Mouse (Mus musculus) G1E (cell line): ENCODE measurements around the gene A630089N07Rik. TPM values are rescaled to one million over a fixed set of nuclear protein-coding genes. Genes with fewer than 3 reads are reported as not detected.

Experiments
- ATAC-seq: 2 replicates; pipeline ENCODE4 v1.8.0; 2016; ENCODE audit warnings: mild to moderate bottlenecking; ENCODE audit not compliant: insufficient number of reproducible peaks, poor library complexity, low FRiP score, severe bottlenecking; ENCODE audit errors: extremely low read depth
- DNase-seq: peaks from one replicate; pipeline ENCODE4 v3.0.0; 2012; ENCODE audit warnings: low spot score
- H3K27me3 ChIP-seq: 2 replicates; pipeline ENCODE4 v1.6.1; 2012; ENCODE audit warnings: mild to moderate bottlenecking, low read length, inconsistent platforms; ENCODE audit not compliant: insufficient read depth
- H3K36me3 ChIP-seq: replicated peaks from 2 replicates; pipeline ENCODE3; 2012; ENCODE audit warnings: mild to moderate bottlenecking, inconsistent platforms
- H3K4me1 ChIP-seq: 2 replicates; pipeline ENCODE4 v1.6.1; 2012; ENCODE audit warnings: low read depth, low read length, inconsistent platforms, mixed read lengths; ENCODE audit not compliant: insufficient read depth
- H3K4me3 ChIP-seq: 2 replicates; pipeline ENCODE4 v1.5.1; 2012; ENCODE audit warnings: low read depth, mild to moderate bottlenecking, inconsistent platforms, low read length, moderate library complexity, mixed read lengths
- H3K9me3 ChIP-seq: replicated peaks from 2 replicates; pipeline ENCODE4 v1.6.1; 2012; ENCODE audit warnings: inconsistent platforms
- CTCF ChIP-seq: IDR thresholded peaks from 2 replicates; pipeline ENCODE4 v1.5.1; 2012; ENCODE audit warnings: low read depth, low read length, inconsistent platforms, mixed read lengths
- GATA1 ChIP-seq: IDR thresholded peaks from 2 replicates; pipeline ENCODE4 v1.6.1; 2012; ENCODE audit warnings: borderline replicate concordance, low read length, inconsistent platforms, mixed read lengths
- GATA2 ChIP-seq: IDR thresholded peaks from 2 replicates; pipeline ENCODE4 v1.6.1; 2012; ENCODE audit warnings: low read depth, low read length, inconsistent platforms, borderline replicate concordance
- POLR2AphosphoS5 ChIP-seq: IDR thresholded peaks from 2 replicates; pipeline ENCODE4 v1.6.1; 2012; ENCODE audit warnings: low read depth, low read length, inconsistent platforms; ENCODE audit not compliant: insufficient replicate concordance
- TAL1 ChIP-seq: conservative IDR thresholded peaks from 2 replicates; pipeline ENCODE4 v1.6.1; 2012; ENCODE audit warnings: low read depth, low read length, inconsistent platforms, mixed read lengths
- polyA plus RNA-seq: library from polyadenylated mRNA; stranded (reverse); fragments of >175 nt; gene quantifications from 2 replicates; pipeline ENCODE4 v1.2.3, GENCODE M21; 2012
- total RNA-seq, 2 experiments: library from RNA; stranded (forward) in 1 of 2; stranded (reverse) in 1 of 2; fragments of 200-1000 nt in 1 of 2; fragments of >200 nt in 1 of 2; fragmentation: Nextera tagmentation in 1 of 2; gene quantifications; 2 replicates each; pipeline ENCODE4 v1.2.3; 2014 to 2017

Gene A630089N07Rik
- total and polyA plus RNA-seq, 3 experiments, result 0.60 to 45.8 (median 23.0) TPM

- Histone ChIP-seq H3K9me3 (no peaks in the 10 kb centered on the region), H3K4me1 (peaks cover 51% of the 10 kb centered on the region), H3K36me3 (peaks cover 15% of the 10 kb centered on the region), H3K27me3 (no peaks in the 10 kb centered on the region), H3K4me3 (peak overlapping the region; percentile 93)
- no peak for TF ChIP-seq TAL1
- TF ChIP-seq POLR2AphosphoS5, result no peak
- TF ChIP-seq GATA2, result no peak
- no peak for TF ChIP-seq GATA1
- no peak for DNase-seq
- no peak for ATAC-seq
Observed at GRCm38 (mm10) chr16:97961381-97962150, 120.7 kb downstream of the A630089N07Rik start.

- Histone ChIP-seq H3K27me3 (no peaks in the 10 kb centered on the region), H3K9me3 (no peaks in the 10 kb centered on the region), H3K4me1 (peaks cover 52% of the 10 kb centered on the region), H3K36me3 (peaks cover 27% of the 10 kb centered on the region), H3K4me3 (no peak overlapping the region)
- no peak for DNase-seq
- TF ChIP-seq TAL1, result no peak
- TF ChIP-seq CTCF, result no peak
- TF ChIP-seq GATA2, result no peak
- no peak for TF ChIP-seq POLR2AphosphoS5
- ATAC-seq, result no peak
Observed at GRCm38 (mm10) chr16:97960348-97960747, 121.9 kb downstream of the A630089N07Rik start.

- no peak overlapping the region for H3K4me3 ChIP-seq
- peaks cover 59% of the 10 kb centered on the region for H3K4me1 ChIP-seq
- TF ChIP-seq GATA2, result no peak
- TF ChIP-seq TAL1, result 0 out of 2 replicates have a peak, but pooled peaks have one; percentile 26
- no peak for TF ChIP-seq GATA1
- no peak for TF ChIP-seq POLR2AphosphoS5
- H3K9me3 ChIP-seq, result no peaks in the 10 kb centered on the region
- ATAC-seq (no peak), DNase-seq (no peak)
- no peaks in the 10 kb centered on the region for H3K27me3 ChIP-seq
- peaks cover 43% of the 10 kb centered on the region for H3K36me3 ChIP-seq
Observed at GRCm38 (mm10) chr16:97958401-97958973, 123.8 kb downstream of the A630089N07Rik start.

GRCm38 (mm10) chr16:97957626-97958025 is 124.6 kb downstream of the A630089N07Rik start:
- no peak for DNase-seq
- H3K4me1 ChIP-seq, result peaks cover 57% of the 10 kb centered on the region
- no peaks in the 10 kb centered on the region for H3K27me3 ChIP-seq
- no peaks in the 10 kb centered on the region for H3K9me3 ChIP-seq
- no peak overlapping the region for H3K4me3 ChIP-seq
- no peak for TF ChIP-seq TAL1
- TF ChIP-seq GATA1, result no peak
- no peak for TF ChIP-seq CTCF
- TF ChIP-seq GATA2, result no peak
- TF ChIP-seq POLR2AphosphoS5, result no peak
- ATAC-seq, result no peak
- peaks cover 52% of the 10 kb centered on the region for H3K36me3 ChIP-seq

- Histone ChIP-seq H3K4me1 (peaks cover 53% of the 10 kb centered on the region), H3K27me3 (no peaks in the 10 kb centered on the region), H3K4me3 (no peak overlapping the region), H3K36me3 (peaks cover 68% of the 10 kb centered on the region), H3K9me3 (no peaks in the 10 kb centered on the region)
- ATAC-seq (no peak), DNase-seq (no peak)
- TF ChIP-seq GATA2 (no peak), TAL1 (no peak), GATA1 (no peak), POLR2AphosphoS5 (no peak), CTCF (no peak)
Observed at GRCm38 (mm10) chr16:97956011-97956410, 126.2 kb downstream of the A630089N07Rik start.

GRCm38 (mm10) chr16:97953300-97953699 is 128.9 kb downstream of the A630089N07Rik start:
- Histone ChIP-seq H3K4me1 (peaks cover 31% of the 10 kb centered on the region), H3K36me3 (peaks cover 81% of the 10 kb centered on the region), H3K27me3 (no peaks in the 10 kb centered on the region), H3K9me3 (no peaks in the 10 kb centered on the region), H3K4me3 (no peak overlapping the region)
- ATAC-seq, result no peak
- TF ChIP-seq GATA2, result no peak
- no peak for TF ChIP-seq GATA1
- TF ChIP-seq POLR2AphosphoS5, result no peak
- no peak for TF ChIP-seq CTCF
- no peak for TF ChIP-seq TAL1
- no peak for DNase-seq
